Mouse (Mus musculus): Measurements from ENCODE around the gene Vps13a. TPM values are rescaled to one million over a fixed set of nuclear protein-coding genes. Genes with fewer than 3 reads are reported as not detected.

Gene Vps13a
- total and polyA plus RNA-seq, 3 experiments, result 21.5 to 335 (median 29.7) TPM

GRCm38 (mm10) chr19:16584546-16584945 is 196.2 kb downstream of the Vps13a start:
- Histone ChIP-seq H3K27me3 (ENCODE audit: control insufficient read depth in 1 of 2, insufficient read depth in 2 of 2, low read length in 2 of 2) (0 out of 4 replicates have a peak, but pooled peaks cover 0 to 2% of the 10 kb centered on the region in 2 experiments), H3K27ac (ENCODE audit: control insufficient read depth, low read depth, low read length) (no peak overlapping the region), H3K4me1 (ENCODE audit: control insufficient read depth in 1 of 2, insufficient read depth in 2 of 2, low read length in 2 of 2) (no peaks in the 10 kb centered on the region), H3K36me3 (ENCODE audit: control insufficient read depth in 1 of 2, insufficient read depth in 2 of 2, low read length in 2 of 2) (no peaks in the 10 kb centered on the region), H3K4me3 (ENCODE audit: control insufficient read depth in 1 of 2, insufficient read depth in 1 of 2, low read depth in 2 of 2, low read length in 2 of 2) (no peak overlapping the region), H3K79me2 (ENCODE audit: control insufficient read depth, insufficient read depth, low read length, poor library complexity) (no peaks in the 10 kb centered on the region), H3K9ac (ENCODE audit: control insufficient read depth, low read depth, low read length, poor library complexity, severe bottlenecking) (no peak overlapping the region), H3K9me3 (replicated peaks; ENCODE audit: insufficient read depth, low read length) (no peaks in the 10 kb centered on the region)
- no peak for DNase-seq (ENCODE audit: low read depth, low spot score)
- TF ChIP-seq NRF1 (IDR thresholded peaks at IDR 0.05; ENCODE audit: insufficient read depth, low read depth, low read length, poor library complexity, severe bottlenecking) (no peak), CHD2 (IDR thresholded peaks at IDR 0.05; ENCODE audit: low read length) (no peak), TBP (IDR thresholded peaks at IDR 0.05; ENCODE audit: low read depth, low read length) (no peak), HCFC1 (IDR thresholded peaks at IDR 0.05; ENCODE audit: low read depth, low read length) (no peak), ZC3H11A (IDR thresholded peaks at IDR 0.05; ENCODE audit: low read depth, low read length) (no peak), CHD1 (IDR thresholded peaks at IDR 0.05; ENCODE audit: low read depth, low read length) (no peak), TCF12 (IDR thresholded peaks at IDR 0.05; ENCODE audit: low read depth, low read length) (no peak), JUND (IDR thresholded peaks at IDR 0.05; ENCODE audit: low read depth, low read length) (no peak), GABPA (IDR thresholded peaks at IDR 0.05; ENCODE audit: low read depth, low read length) (no peak), GATA1 (IDR thresholded peaks at IDR 0.05; ENCODE audit: low read depth, low read length) (no peak), UBTF (IDR thresholded peaks at IDR 0.05; ENCODE audit: borderline replicate concordance, insufficient read depth, low read depth, low read length) (no peak), RCOR1 (IDR thresholded peaks at IDR 0.05; ENCODE audit: low read depth, low read length) (no peak), POLR2AphosphoS5 (IDR thresholded peaks at IDR 0.05; ENCODE audit: borderline replicate concordance, low read depth, low read length) (no peak)

GRCm38 (mm10) chr19:16580501-16580900 is 200.2 kb downstream of the Vps13a start:
- Histone ChIP-seq H3K36me3 (ENCODE audit: control insufficient read depth in 1 of 2, insufficient read depth in 2 of 2, low read length in 2 of 2) (no peaks in the 10 kb centered on the region), H3K9me3 (replicated peaks; ENCODE audit: insufficient read depth, low read length) (no peaks in the 10 kb centered on the region), H3K4me1 (ENCODE audit: control insufficient read depth in 1 of 2, insufficient read depth in 2 of 2, low read length in 2 of 2) (no peaks in the 10 kb centered on the region), H3K27ac (ENCODE audit: control insufficient read depth, low read depth, low read length) (no peak overlapping the region), H3K9ac (ENCODE audit: control insufficient read depth, low read depth, low read length, poor library complexity, severe bottlenecking) (no peak overlapping the region), H3K4me3 (ENCODE audit: control insufficient read depth in 1 of 2, insufficient read depth in 1 of 2, low read depth in 2 of 2, low read length in 2 of 2) (no peak overlapping the region), H3K27me3 (ENCODE audit: control insufficient read depth in 1 of 2, insufficient read depth in 2 of 2, low read length in 2 of 2) (peaks cover 0 to 3% of the 10 kb centered on the region in 2 experiments; a peak in 1 of 4 replicates), H3K79me2 (ENCODE audit: control insufficient read depth, insufficient read depth, low read length, poor library complexity) (no peaks in the 10 kb centered on the region)
- DNase-seq (ENCODE audit: low read depth, low spot score), result no peak
- TF ChIP-seq MAX (IDR thresholded peaks at IDR 0.05; ENCODE audit: low read length) (no peak), MYC (IDR thresholded peaks at IDR 0.05; ENCODE audit: low read depth, low read length) (no peak), ETS1 (IDR thresholded peaks at IDR 0.05; ENCODE audit: low read depth, low read length) (no peak), RCOR1 (IDR thresholded peaks at IDR 0.05; ENCODE audit: low read depth, low read length) (no peak)
